Mouse (Mus musculus): Measurements from ENCODE around the gene Eif3l. TPM values are rescaled to one million over a fixed set of nuclear protein-coding genes. Genes with fewer than 3 reads are reported as not detected.

Gene Eif3l
- total RNA-seq, 1 experiment from 2014 or later = 102 TPM

- no peak for ATAC-seq (replicated peaks; ENCODE audit: insufficient number of reproducible peaks, low FRiP score, low TSS enrichment, poor library complexity, severe bottlenecking)
Observed at GRCm38 (mm10) chr15:79110031-79110430, 35.1 kb downstream of the Eif3l start.

- no peak for ATAC-seq (replicated peaks; ENCODE audit: insufficient number of reproducible peaks, low FRiP score, low TSS enrichment, poor library complexity, severe bottlenecking)
Observed at GRCm38 (mm10) chr15:79110528-79110927, 35.5 kb downstream of the Eif3l start.

- ATAC-seq (replicated peaks; ENCODE audit: insufficient number of reproducible peaks, low FRiP score, low TSS enrichment, poor library complexity, severe bottlenecking) = no peak
Observed at GRCm38 (mm10) chr15:79111774-79112173, 36.8 kb downstream of the Eif3l start.

- no peak for ATAC-seq (replicated peaks; ENCODE audit: insufficient number of reproducible peaks, low FRiP score, low TSS enrichment, poor library complexity, severe bottlenecking)
Observed at GRCm38 (mm10) chr15:79115276-79115675, 40.3 kb downstream of the Eif3l start.

- no peak for ATAC-seq (replicated peaks; ENCODE audit: insufficient number of reproducible peaks, low FRiP score, low TSS enrichment, poor library complexity, severe bottlenecking)
Observed at GRCm38 (mm10) chr15:79119491-79119890, 44.5 kb downstream of the Eif3l start.

GRCm38 (mm10) chr15:79122119-79122518 is 47.1 kb downstream of the Eif3l start:
- ATAC-seq (replicated peaks; ENCODE audit: insufficient number of reproducible peaks, low FRiP score, low TSS enrichment, poor library complexity, severe bottlenecking) = no peak

GRCm38 (mm10) chr15:79122546-79122945 is 47.6 kb downstream of the Eif3l start:
- no peak for ATAC-seq (replicated peaks; ENCODE audit: insufficient number of reproducible peaks, low FRiP score, low TSS enrichment, poor library complexity, severe bottlenecking)

- no peak for ATAC-seq (replicated peaks; ENCODE audit: insufficient number of reproducible peaks, low FRiP score, low TSS enrichment, poor library complexity, severe bottlenecking)
Observed at GRCm38 (mm10) chr15:79123751-79124150, 48.8 kb downstream of the Eif3l start.

- ATAC-seq (replicated peaks; ENCODE audit: insufficient number of reproducible peaks, low FRiP score, low TSS enrichment, poor library complexity, severe bottlenecking) = no peak
Observed at GRCm38 (mm10) chr15:79124331-79124875, 49.4 kb downstream of the Eif3l start.

GRCm38 (mm10) chr15:79126217-79126932 is 51.4 kb downstream of the Eif3l start:
- no peak for ATAC-seq (replicated peaks; ENCODE audit: insufficient number of reproducible peaks, low FRiP score, low TSS enrichment, poor library complexity, severe bottlenecking)

GRCm38 (mm10) chr15:79127101-79127500 is 52.1 kb downstream of the Eif3l start:
- no peak for ATAC-seq (replicated peaks; ENCODE audit: insufficient number of reproducible peaks, low FRiP score, low TSS enrichment, poor library complexity, severe bottlenecking)

- ATAC-seq (replicated peaks; ENCODE audit: insufficient number of reproducible peaks, low FRiP score, low TSS enrichment, poor library complexity, severe bottlenecking) = no peak
Observed at GRCm38 (mm10) chr15:79128208-79128607, 53.2 kb downstream of the Eif3l start.

GRCm38 (mm10) chr15:79129311-79129710 is 54.3 kb downstream of the Eif3l start:
- no peak for ATAC-seq (replicated peaks; ENCODE audit: insufficient number of reproducible peaks, low FRiP score, low TSS enrichment, poor library complexity, severe bottlenecking)

- ATAC-seq (replicated peaks; ENCODE audit: insufficient number of reproducible peaks, low FRiP score, low TSS enrichment, poor library complexity, severe bottlenecking) = no peak
Observed at GRCm38 (mm10) chr15:79130782-79131181, 55.8 kb downstream of the Eif3l start.

GRCm38 (mm10) chr15:79131442-79131841 is 56.5 kb downstream of the Eif3l start:
- no peak for ATAC-seq (replicated peaks; ENCODE audit: insufficient number of reproducible peaks, low FRiP score, low TSS enrichment, poor library complexity, severe bottlenecking)

- no peak for ATAC-seq (replicated peaks; ENCODE audit: insufficient number of reproducible peaks, low FRiP score, low TSS enrichment, poor library complexity, severe bottlenecking)
Observed at GRCm38 (mm10) chr15:79133191-79133661, 58.2 kb downstream of the Eif3l start.

GRCm38 (mm10) chr15:79134496-79135270 is 59.7 kb downstream of the Eif3l start:
- no peak for ATAC-seq (replicated peaks; ENCODE audit: insufficient number of reproducible peaks, low FRiP score, low TSS enrichment, poor library complexity, severe bottlenecking)

- no peak for ATAC-seq (replicated peaks; ENCODE audit: insufficient number of reproducible peaks, low FRiP score, low TSS enrichment, poor library complexity, severe bottlenecking)
Observed at GRCm38 (mm10) chr15:79135332-79135731, 60.4 kb downstream of the Eif3l start.

- ATAC-seq (replicated peaks; ENCODE audit: insufficient number of reproducible peaks, low FRiP score, low TSS enrichment, poor library complexity, severe bottlenecking) = no peak
Observed at GRCm38 (mm10) chr15:79135783-79136575, 61.0 kb downstream of the Eif3l start.
